Mouse (Mus musculus) G1E (cell line): Measurements from ENCODE around the gene Ccr6.

Experiments used
- CTCF ChIP-seq: IDR thresholded peaks from 2 replicates; pipeline ENCODE4 v1.5.1; 2012; ENCODE audit warnings: low read depth, low read length, inconsistent platforms, mixed read lengths
- GATA1 ChIP-seq: IDR thresholded peaks from 2 replicates; pipeline ENCODE4 v1.6.1; 2012; ENCODE audit warnings: borderline replicate concordance, low read length, inconsistent platforms, mixed read lengths
- TAL1 ChIP-seq: conservative IDR thresholded peaks from 2 replicates; pipeline ENCODE4 v1.6.1; 2012; ENCODE audit warnings: low read depth, low read length, inconsistent platforms, mixed read lengths

DNA sequence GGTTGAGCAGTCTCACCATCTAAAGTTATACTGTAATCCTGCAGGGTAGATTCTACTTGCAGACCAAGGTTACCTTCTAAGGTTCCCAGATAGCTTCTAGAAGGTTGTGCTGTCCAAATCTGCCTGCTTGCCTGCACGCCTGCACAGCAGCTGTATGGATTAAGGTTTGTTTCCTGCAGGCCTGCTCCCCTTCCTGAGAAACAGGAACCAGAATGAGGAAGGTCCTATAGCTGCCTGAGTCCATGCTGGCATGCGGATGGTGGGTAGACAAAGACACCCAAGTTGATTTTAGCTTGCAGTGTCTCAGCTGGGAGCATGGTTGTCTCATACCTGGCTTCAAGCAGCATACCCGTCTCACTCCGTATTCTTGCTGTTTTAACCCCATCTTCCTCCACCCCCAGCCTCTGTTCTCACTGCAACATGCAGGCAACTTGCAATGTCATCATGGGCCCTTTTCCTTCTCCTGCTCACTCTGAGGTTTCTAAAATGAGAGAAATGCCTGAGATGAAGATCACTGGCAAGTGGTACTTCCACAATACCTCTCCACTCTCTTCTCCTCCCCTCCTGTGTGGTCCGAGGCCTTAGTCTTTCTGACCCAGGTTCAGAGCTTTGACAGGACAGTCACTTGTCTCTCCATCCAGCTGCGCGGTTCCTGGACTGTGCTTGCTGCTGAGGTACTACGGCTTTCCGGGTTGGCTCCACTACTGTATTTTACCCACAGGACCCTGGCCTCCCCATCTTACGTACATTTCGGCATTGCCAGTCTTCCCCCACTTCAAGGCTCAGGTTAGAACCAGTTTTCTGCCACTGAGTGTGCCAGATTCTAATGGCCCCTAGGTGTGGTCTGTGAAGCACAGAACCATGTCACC lies 36.5 kb upstream of the Ccr6 start:
- no peak for TF ChIP-seq CTCF
- TF ChIP-seq TAL1: no peak
- no peak for TF ChIP-seq GATA1
